Mouse (Mus musculus): Measurements from ENCODE around the gene Olfr1302. TPM values are rescaled to one million over a fixed set of nuclear protein-coding genes. Genes with fewer than 3 reads are reported as not detected.

The Olfr1302 gene
- not detected in 2 replicates for polyA plus RNA-seq (2012; rRNA removed)

GRCm38 (mm10) chr2:111777129-111777528 is at the start of gene Olfr1302:
Gene Olfr1302 (plus strand): TSS chr2:111777429.

GRCm38 (mm10) chr2:111750706-111751105 is 26.5 kb upstream of the Olfr1302 start, which contains the start of gene Olfr1301:
Gene Olfr1301 (plus strand): TSS chr2:111751006.

GRCm38 (mm10) chr2:111820240-111820639 is 43.0 kb downstream of the Olfr1302 start, which contains the start of gene Olfr1303:
Gene Olfr1303 (minus strand): TSS chr2:111820340.

Other genes starting within 250 kb of the Olfr1302 start
- gene Olfr1294, start 237.1 kb upstream of the Olfr1302 start, polyA plus RNA-seq (2012; rRNA removed), result not detected in 2 replicates
- not detected in 2 replicates for gene Olfr1295, start 207.7 kb upstream of the Olfr1302 start, polyA plus RNA-seq (2012; rRNA removed)
- not detected in 2 replicates for gene Olfr1297, start 150.9 kb upstream of the Olfr1302 start, polyA plus RNA-seq (2012; rRNA removed)
- not detected in 2 replicates for gene Olfr1298, start 128.2 kb upstream of the Olfr1302 start, polyA plus RNA-seq (2012; rRNA removed)
- not detected in 2 replicates for gene Olfr1299, start 116.0 kb upstream of the Olfr1302 start, polyA plus RNA-seq (2012; rRNA removed)
- not detected in 2 replicates for gene Olfr1301, start 26.4 kb upstream of the Olfr1302 start, polyA plus RNA-seq (2012; rRNA removed)
- gene Olfr1303, start 42.9 kb downstream of the Olfr1302 start, polyA plus RNA-seq (2012; rRNA removed), result not detected in 2 replicates
- gene Olfr1305, start 99.7 kb downstream of the Olfr1302 start, polyA plus RNA-seq (2012; rRNA removed), result not detected in 2 replicates
- gene Olfr1306, start 138.8 kb downstream of the Olfr1302 start, polyA plus RNA-seq (2012; rRNA removed), result not detected in 2 replicates
- not detected in 2 replicates for gene Olfr1307, start 172.0 kb downstream of the Olfr1302 start, polyA plus RNA-seq (2012; rRNA removed)
- gene Olfr1308, start 187.5 kb downstream of the Olfr1302 start, polyA plus RNA-seq (2012; rRNA removed), result not detected in 2 replicates
- not detected in 2 replicates for gene Olfr1309, start 212.9 kb downstream of the Olfr1302 start, polyA plus RNA-seq (2012; rRNA removed)
- gene Olfr1310, start 235.3 kb downstream of the Olfr1302 start, polyA plus RNA-seq (2012; rRNA removed), result not detected in 2 replicates
- not detected in 2 replicates for gene Olfr1311, start 247.0 kb downstream of the Olfr1302 start, polyA plus RNA-seq (2012; rRNA removed)